Mouse (Mus musculus) layer of hippocampus, postnatal 14 days (tissue): Measurements from ENCODE around the gene Ccdc97. TPM values are rescaled to one million over a fixed set of nuclear protein-coding genes. Genes with fewer than 3 reads are reported as not detected.

Experiments used
- DNase-seq, 2 experiments: peaks; one replicate each; pipeline ENCODE4 v3.0.0; 2021 to 2022; ENCODE audit warnings: low spot score in 2 of 2, mixed read lengths in 1 of 2
- long read RNA-seq, 2 experiments: library from polyadenylated mRNA; stranded (forward); transcript quantifications; one replicate each; pipeline ENCODE4 v2.0.0; 2021
- total RNA-seq, 2 experiments: library from RNA; stranded (reverse); gene quantifications; 2 replicates each; pipeline ENCODE4 v1.2.3; 2021

Ccdc97 gene
- 10 to 100 TPM; 50.1 to 50.5 TPM for total RNA-seq
- long read RNA-seq, experiment 1, transcript Ccdc97-201 (5 exons, 3,032 nt): major isoform, 12 of 29 reads
- long read RNA-seq, experiment 1, partial matches to known transcripts: 2 of 29 reads
- long read RNA-seq, experiment 1, other reads (novel, unspliced or antisense): 15 of 29 reads
- long read RNA-seq, experiment 2, transcript Ccdc97-201 (5 exons, 3,032 nt): major isoform, 20 of 31 reads
- long read RNA-seq, experiment 2, partial matches to known transcripts: 2 of 31 reads
- long read RNA-seq, experiment 2, other reads (novel, unspliced or antisense): 6 of 31 reads

DNA sequence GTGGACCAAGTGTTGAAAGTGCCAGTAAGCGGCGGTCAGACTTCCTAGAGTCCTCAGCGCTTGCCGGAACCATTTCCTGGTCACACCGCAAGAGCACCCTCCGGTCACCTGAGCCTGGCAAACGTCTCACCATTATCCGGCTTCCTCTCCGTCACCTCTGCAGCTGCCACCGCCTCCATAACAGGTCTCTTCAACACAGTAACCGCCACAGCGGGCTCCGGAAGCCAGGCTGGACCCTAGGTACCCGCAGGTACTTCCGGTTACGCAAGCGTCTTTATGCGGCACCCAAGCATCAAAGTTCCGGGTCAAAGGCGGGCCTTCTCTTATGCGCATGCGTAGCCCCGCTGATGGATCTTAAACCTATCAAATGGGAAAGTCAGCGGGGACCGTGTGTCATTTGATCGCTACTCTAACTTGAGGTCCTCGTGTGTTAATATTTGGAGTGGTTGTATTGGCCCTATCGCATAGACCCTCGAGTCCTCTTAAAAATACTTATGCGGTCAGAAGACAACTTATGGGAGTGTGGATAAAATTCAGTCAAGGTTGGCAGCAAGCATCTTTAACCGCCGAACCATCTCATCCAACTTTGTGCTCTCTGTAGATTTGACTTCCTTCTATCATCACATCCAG lies at the start of gene Ccdc97:
TSS of gene Ccdc97 (minus strand) at position 301 of the 630 bp plus-strand sequence.
- DNase-seq: peak; percentile 95 to 97

DNA sequence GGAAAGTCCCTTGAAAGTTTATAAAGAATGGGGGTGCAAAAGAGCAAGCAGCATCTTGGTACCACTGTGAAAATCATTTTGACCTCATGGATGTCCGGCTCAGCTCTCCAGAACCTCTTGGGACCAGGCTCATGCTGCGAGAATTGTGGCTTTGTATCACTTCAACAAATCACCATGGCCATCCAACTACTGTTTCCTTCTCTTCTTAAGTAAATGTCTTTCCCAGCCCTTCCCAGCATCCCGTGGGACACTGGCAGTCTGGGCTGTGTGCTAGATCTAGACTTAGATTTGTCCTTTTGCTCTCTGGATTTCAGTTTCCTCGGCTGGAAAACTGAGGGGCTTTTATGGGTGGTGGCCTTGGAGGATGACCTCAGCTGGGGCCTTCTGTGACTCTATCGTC lies 49.3 kb upstream of the Ccdc97 start:
- DNase-seq: no peak

DNA sequence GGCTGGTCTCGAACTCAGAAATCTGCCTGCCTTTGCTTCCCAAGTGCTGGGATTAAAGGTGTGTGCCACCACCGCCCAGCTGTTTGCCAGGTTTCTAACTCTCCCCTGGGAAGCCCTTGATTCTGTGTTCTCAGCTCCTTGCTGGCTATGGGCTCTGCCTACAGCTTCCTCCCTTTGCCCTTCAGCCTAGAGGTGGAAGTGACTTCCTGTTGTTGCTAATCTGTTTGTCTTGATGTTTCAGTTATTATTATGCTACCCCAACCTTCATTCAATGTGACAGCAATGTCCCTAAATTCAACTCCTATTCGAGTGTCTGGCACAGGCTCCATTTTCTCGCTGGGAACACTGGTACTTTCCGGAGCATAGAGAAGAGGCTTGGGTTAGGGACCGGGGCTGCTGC lies 47.2 kb upstream of the Ccdc97 start:
- no peak for DNase-seq

DNA sequence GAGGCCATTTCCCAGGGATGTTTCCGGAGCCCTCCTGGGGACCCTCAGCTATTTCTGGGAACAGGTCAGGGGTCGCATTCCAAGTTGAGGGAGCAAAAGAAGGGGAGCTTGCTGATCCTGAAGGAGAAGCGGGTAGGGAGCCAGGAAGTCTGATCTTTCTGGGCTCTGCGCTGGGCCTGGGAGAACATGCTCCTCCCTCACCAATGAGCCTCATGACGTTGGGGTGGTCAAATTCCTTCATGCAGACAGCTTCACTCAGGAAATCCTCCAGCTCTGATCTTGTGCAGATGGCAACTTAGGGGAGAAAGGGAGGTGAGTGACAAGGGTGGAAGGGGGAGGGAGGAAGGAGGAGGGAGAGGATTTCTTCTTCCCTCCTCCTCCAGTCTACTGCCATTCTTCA lies 45.3 kb upstream of the Ccdc97 start:
- no peak for DNase-seq

DNA sequence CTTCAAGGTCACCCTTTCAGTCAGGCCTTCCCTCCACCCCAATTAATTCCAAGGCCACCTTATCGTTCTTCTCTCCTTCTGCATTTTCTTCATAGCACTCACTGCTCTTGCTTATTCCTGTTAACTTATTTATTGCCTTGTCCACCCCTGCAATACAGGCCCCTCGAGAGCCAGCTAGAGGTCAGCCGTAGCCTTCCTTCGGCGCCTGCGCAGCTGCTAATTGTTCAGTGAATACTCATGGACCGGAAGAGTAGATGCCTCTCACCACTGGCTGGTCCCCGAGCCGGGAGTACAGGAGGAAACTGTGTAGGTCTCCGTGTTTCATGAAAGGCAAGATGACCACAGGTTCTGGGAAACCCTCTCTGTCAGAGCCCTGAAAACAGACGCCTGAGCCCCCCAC lies 44.8 kb upstream of the Ccdc97 start:
- no peak for DNase-seq

DNA sequence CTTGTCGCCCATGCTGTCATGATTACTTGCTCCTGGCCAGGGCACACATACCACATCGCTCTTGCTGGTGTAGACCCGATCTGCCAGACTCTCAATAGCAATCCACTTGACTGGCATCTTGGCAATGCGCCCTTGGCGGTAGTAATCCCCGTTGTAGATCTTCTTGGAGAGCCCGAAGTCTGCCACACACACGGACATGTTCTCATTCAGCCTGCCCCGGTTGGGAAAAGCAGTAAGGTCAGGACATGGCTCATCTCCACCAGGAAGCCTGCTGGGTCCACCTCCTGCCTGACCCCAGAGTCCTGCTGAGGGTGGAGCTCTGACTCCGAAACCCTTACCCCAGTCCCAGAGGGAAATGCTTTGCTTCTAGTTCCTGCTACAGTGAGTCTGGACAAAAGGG lies 42.5 kb upstream of the Ccdc97 start:
- DNase-seq: no peak

DNA sequence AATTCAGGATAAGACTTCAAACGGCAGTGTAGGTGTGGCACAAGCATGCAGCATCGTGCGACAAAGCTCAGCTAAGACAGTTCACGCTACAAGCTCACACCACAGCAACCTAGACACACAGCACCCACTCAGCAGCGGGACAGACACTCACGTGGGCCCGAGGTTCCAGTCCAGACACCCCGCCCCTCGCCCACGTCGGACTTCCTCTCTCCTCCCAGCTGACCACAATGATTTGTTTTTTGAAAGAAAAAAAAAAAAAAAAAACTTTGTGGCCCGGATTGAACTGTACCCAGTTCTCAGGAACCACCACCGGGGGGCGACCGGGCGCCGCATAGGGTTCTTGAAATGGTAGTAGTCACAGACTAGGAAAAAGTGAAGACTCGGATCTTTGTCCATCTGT lies 37.1 kb upstream of the Ccdc97 start:
- DNase-seq: peak; percentile 85 to 92

DNA sequence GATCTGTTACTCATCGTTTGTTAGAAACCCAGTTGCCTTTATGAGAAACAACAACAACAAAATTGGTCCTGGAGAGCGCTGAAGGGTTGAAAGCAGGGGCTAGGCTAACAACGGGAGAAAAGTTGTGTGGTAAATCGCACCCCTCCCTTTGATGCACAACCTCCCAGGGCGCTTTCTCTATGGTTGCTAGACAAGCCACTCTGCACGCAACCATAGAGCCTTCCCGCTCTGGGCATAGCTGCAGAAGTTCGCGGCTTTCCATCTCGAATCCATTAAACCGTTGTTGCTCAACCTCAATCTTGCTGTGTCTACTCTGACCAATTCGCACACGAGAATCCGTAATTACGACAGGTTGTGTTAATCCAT lies 36.6 kb upstream of the Ccdc97 start:
- no peak for DNase-seq

DNA sequence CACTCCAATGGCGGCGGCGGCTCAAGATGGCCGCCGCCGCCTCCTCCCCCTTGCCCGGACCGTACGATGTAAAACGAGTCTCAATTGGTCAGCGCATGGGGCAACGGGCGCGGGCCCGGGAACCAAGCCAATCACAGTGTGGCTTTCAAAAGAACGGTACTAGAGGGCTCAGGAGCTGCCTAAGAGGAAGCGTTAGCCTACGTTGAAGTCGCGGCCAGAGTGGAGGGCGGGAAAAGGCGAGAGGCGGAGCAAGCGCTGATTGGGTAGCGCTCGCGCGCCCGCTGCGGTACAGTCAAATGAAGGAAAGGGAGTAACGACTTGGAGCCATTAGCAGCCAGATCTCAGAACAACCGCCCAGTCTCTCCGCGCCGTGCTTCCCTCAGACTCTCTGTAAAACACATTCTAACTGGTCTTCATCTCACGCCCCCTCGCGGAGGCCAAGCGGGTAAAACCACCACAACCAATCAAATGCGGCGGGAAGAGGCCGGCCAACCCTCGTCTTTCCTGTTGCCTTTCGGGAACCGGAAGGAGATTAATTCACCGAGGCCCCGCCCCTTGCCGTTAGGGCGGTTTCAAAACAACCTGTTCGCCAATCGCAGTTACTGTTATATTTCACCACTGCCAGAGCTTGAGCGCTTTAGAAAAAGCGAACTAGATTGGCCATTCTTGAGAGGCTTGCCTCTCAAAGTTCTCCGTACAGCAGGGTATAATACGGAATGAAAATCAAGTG lies 36.0 kb upstream of the Ccdc97 start, which contains the start of gene Hnrnpul1:
TSS of gene Hnrnpul1 (minus strand) at position 20 of the 730 bp plus-strand sequence.
- DNase-seq: peak; percentile 100

DNA sequence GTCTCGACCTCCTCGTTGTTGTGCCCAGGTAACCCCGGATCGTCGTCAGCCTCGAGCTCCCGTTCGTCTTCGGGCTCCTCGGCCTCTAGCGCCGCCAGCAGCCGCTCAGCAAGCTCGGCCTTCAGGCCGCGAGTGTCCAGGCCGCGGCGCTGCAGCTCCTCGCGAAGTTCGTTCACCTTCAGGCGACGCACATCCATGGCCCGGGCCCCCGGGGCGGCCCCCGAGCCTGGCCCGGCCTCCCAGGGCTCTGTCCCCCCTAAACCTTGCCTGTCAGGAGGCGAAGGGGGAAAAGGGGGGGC lies 35.5 kb upstream of the Ccdc97 start:
- no peak for DNase-seq

DNA sequence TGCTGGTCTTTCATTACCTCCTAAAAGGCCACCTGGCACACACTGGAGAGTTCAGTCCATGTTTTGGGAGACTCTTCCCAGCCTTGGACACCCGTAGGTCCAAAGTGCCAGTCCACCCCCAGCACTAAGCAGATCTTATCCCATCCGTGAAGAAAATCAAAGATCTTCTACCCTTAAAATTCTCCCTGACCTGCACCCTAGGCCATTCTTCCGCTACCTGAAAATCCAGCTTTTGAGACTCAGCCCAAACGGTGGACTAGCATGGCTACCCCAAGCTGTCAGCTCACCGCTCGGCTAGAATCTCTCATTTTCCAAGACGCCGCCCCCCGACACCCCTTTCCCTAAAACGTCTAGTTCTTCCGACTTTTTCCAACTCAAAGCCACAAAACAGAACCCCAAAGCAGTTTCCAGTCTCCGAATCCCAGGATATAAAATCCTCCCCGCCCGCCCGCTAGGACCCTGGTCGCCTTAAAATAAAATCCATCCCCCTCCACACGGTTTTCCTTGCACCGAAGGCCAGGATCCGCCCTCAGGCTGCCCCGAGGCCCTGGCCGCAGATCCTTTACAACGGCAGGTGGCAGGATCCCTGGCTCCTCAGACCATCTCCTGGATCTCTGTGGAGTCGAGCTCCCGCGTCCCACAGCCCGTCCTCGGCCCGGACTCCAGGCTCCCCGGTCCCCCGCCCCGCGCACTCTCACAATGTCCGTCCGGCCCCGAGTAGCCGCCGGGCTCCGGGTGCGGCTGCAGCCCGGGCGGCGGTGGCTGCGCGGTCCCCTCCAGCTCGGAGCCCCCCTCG lies 35.0 kb upstream of the Ccdc97 start:
- peak in 1 of 2 experiments; percentile 34 for DNase-seq

DNA sequence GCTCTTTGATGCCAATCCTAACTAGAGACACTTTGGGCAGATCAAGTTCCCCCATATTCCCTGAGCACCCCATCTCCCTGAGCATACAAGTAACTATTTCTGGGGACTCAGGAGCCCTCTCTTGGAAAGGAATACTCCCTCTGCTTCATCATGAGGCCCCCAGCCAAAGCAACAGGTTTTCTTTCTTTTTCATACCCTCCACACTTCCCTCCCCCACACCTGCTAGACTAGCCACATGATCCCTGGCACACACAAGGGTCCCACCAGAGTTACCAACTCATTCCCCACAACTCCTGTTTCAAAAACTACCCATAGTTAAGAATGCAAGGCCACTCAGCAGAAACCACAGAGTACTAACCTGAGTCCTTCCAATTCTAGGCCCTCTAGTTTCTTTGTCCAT lies 34.2 kb upstream of the Ccdc97 start:
- no peak for DNase-seq

DNA sequence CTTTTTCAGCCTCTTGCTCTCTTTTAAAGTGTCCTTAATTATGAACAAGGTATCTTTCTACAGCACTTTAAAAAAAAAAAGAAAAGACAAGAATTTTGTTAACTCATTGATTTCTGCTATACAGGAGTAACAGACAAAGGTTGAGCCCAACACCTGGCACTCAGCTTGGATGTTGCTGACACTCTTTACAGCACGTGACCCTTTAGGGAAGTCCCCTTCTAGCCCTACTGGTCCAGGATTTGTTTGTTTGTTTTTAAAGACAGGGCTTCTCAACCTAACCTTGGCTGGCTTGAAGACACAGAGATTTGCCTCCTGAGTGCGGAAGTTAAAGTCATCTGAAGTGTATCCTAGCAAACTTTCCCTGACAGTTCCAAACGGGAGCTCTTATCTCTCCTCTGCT lies 28.0 kb upstream of the Ccdc97 start:
- no peak for DNase-seq

DNA sequence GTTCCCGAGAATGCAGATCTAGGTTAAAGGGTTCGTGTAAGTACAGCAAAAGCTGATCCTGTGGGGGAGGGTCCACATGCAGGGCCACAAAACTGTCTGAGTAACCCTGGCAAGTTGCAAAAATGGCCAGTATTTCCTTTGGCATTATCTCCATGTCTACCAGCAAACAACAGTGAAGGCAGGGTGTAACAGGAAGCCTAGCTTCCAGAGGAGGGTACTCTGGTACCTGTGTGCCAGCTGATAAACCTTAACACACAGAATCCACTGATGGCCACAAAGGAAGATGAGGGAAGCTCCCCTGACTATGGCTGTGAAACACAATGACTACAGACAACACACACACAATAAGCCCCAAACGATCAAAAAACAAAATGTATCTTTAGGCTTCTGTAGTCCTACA lies 19.4 kb upstream of the Ccdc97 start:
- DNase-seq: no peak

DNA sequence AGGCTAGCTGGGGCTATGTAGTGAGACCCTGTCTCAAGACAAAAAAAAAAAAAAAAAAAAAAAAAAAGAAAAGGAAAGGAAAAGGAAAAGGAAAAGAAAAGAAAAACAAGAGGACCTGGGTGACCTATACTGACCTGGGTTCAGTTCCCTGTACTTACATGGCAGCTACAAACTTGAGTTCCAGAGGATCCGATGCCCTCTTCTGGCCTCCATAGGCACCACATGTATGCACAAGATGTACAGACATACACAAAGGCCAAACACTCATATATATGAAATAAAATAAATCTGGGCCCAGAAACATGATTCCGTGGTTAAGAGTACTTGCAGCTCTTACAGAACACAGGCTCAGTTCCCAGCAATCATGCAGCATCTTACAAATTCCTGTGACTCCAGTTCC lies 18.0 kb upstream of the Ccdc97 start:
- no peak for DNase-seq

DNA sequence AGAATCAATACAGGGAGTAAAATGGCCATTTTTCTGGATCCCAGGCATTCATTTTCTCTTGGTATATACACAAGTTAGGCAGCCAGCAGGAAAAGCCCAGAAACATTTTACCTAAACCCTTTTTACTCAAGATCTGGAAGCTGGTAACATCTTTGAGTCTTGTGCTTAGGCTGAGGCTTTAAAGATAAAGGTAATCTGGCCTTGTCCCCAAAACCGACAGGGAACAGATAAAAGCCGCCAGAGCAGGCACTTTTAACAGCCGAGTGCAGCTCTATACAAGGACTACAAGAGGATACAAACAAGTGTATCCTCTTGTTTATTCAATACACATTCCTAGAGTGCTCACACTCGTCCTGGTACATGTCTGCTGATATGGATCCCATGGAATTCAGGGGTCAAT lies 16.1 kb upstream of the Ccdc97 start:
- DNase-seq: no peak

DNA sequence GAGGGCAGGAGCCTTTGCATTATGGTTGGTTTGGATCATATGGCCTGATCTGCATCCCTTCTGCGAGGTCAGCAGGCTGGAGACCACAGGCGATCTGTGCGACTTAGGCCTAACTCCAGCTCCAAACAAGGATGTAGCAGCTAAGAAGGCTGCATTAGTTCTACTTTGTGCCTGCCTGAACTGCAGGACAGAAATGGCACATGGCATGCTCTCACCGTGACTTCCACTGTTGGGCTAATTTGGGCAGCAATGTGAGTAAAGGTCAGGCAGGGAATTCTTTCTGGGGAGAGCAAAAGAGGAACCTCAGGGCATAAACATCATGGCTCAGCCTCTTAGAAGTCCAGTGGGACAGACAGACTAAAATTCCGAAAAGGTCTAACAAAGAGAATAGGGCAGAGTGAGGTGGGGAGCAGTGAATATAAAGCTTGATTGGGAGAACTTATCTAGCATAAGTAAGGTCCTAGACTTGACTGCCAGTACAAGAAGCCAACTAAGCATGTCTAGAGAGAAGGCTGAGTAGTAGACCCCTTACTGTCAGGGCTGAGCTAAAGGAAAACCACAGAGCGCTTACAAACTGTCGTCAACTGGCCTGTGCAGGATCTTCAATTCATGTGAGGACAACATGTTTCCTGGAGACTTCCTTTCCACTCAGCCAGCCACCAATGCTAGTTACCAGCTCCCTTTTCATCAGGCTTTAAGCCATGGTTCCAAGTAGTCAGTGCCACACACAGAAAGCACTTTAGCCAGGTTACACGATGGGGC lies 12.6 kb upstream of the Ccdc97 start:
- DNase-seq: no peak

DNA sequence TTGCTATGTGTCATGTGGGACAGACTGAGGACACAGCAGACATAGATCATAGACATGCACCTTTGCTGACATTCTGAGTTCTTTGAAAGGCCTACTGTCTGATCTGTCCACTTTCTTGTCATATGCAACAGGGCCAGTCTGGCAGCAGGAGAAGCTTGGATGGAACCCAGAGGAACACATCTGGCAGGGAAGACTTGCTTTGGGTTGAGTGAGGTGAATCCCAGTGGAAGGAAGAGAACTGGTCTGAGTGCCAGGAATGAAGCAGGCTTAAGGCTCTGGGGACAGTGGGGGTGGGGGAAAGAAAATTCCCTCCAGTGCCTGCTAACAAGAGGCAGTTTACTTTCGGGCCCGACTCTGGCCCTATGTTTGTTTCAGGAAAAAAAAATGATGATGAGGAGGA lies 11.0 kb upstream of the Ccdc97 start:
- DNase-seq: no peak

DNA sequence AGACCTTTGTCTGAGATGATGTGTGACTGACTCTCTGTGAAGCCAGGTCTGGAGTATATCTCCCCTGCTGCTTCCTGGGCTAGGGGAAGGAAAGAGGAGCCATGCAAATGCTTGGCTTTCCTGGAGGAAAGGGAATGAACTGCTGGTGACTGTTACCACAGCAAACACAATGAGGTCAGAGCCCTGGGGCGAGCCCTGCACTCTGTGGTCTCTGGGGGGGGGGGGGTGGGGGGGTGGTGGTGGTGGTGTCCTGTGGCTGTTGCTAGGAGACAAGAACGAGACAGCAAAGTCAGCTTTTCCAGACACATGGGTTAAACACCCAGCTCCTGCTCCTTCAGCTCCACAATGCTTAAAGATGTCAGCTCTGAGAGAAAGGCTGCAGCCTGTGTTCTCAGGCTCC lies 10.5 kb upstream of the Ccdc97 start:
- DNase-seq: no peak

DNA sequence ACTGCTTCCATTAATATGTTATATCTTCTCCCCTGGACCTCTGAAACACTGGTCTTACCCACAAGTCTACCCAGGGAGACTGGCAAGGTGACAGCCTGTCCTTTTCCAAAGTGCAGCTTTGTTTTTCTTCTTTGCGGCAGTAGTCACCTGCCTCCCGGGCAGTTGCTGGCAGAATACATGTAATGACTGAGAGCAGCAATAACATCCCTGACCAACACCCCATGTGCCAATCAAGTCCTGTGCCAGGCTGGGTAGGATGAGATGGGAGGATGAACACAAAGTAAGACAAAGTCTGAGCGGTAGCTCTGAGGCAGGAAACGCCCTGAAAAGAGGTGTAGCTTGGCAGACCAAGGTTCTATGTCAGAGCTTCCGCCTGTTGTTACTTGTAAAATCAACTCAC lies 8.9 kb upstream of the Ccdc97 start:
- DNase-seq: no peak

DNA sequence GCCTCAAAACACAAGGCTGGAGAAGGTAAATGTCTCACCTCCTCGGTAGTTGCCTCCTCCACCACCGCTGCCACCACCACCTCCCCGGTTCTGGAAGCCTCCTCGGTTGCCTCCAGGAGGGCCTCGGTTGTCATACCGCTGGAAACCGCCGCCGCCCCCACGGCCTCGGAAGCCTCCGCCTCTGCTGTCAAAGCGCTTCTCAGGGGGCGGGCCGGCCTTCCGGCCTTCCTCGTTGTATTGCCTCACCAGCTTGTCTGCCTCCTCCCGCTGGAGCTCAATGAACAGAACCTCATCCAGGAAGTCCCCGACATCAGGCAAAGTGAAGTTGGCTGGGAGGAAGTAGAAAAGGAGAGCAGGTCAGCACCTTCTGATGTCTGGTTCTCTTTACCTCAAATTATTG lies 7.0 kb upstream of the Ccdc97 start:
- DNase-seq: no peak
